Mouse (Mus musculus): ENCODE data around the gene Pcgf1. TPM values are rescaled to one million over a fixed set of nuclear protein-coding genes. Genes with fewer than 3 reads are reported as not detected.

Pcgf1 gene
- polyA plus RNA-seq, 1 experiment from 2014 or later = 52.3 TPM

DNA sequence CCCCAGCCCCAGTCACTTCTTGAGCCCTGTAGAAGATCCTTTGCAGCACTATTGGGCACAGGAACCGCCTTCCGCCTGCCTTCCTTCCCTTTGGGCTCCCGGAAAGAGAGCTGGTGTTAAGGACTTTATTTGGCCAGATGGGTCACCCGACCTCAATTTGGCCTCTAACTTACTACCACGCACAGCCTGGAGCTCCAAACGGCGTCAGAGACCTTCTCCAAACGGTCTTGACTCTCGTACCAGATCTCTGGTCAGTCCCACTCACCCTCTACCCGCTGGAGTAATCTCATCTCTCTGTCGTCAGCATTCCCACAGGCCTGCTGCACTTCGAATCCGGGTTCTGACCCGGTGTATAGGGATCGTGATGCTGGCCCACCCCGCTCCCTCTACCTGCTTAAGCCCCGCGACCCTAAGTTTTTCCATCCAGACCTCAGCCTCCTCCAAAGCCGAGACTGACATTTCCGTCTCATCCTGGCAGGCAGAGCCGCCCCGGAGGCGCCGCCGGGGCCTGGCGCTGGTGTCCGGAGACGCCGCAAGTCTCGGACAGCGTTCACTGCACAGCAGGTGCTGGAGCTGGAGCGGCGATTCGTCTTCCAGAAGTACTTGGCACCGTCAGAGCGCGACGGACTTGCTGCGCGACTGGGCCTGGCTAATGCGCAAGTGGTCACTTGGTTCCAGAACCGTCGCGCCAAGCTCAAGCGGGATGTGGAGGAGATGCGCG lies 9.7 kb downstream of the Pcgf1 start:
- Histone ChIP-seq H3K4me3 (peak overlapping the region; percentile 16), H3K27me3 (replicated peaks) (peaks cover 80% of the 10 kb centered on the region), H3K27ac (no peak overlapping the region), H3K4me2 (replicated peaks) (peak overlapping the region; percentile 45), H3K9ac (no peak overlapping the region), H3K4me1 (peaks cover 16% of the 10 kb centered on the region), H3K9me3 (no peaks in the 10 kb centered on the region), H3K36me3 (no peaks in the 10 kb centered on the region; the same call in 1 of the 2 replicates)
- 2% methylated on average over 47 of the region's 47 CpGs for WGBS
- ATAC-seq (ENCODE audit: low FRiP score, low read depth) = no peak

DNA sequence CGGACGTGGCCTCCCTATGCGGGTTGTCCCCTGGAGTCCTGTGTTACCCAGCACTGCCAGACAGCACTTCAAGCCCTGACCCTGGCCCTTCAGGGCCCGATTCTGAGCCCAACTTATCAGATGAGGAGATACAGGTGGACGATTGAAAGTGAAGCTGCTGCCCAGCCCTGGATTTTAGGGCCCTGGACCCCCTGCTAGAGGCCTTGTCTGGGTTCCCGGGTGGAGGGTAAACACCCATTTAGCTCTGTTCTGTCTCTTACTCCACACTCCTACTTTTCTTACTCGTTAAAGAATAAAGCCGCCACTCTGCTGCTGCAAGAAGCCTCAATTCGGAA lies 10.2 kb downstream of the Pcgf1 start:
- Histone ChIP-seq H3K36me3 (no peaks in the 10 kb centered on the region), H3K9me3 (no peaks in the 10 kb centered on the region), H3K4me3 (0 out of 2 replicates have a peak overlapping the region, but pooled peaks have one; percentile 16), H3K27ac (no peak overlapping the region), H3K4me2 (replicated peaks) (peak overlapping the region; percentile 45), H3K4me1 (peaks cover 16% of the 10 kb centered on the region), H3K27me3 (replicated peaks) (peaks cover 75% of the 10 kb centered on the region), H3K9ac (no peak overlapping the region)
- WGBS = 6% methylated on average over 9 of the region's 9 CpGs
- ATAC-seq (ENCODE audit: low FRiP score, low read depth) = no peak

DNA sequence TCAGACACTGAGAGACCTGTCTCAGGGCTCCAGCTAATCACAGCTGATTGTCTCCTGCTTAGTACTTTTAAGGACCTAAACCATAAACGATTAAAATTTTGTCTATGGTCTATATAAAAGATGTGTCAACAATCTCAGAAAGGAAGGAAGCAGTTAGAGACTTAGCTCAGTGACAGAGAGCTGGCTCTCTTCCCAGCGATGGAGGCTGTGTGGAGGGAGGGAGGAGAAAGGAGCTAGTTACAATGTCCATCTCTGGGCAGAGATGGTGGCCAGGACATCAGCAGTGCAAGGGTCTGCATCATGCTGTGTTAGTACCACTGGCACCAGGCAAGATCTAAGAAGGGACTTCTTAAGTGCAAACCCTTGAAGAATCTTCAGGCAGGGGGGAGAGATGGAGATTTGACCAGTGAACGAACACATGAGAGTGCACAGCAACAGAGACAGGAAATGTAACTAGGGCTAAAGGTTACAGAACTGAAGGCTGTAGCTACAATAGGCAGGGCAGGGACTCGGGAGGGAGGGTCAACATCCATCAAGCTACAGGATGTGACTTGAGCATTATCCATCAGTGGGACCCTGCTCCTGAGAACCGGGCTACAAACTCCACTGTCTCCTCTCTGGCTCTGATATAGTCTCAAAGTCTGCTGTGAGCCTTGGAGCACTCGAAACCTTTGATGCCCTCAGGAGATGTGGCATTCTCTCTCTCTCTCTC lies 14.9 kb downstream of the Pcgf1 start:
- Histone ChIP-seq H3K4me1 (peaks cover 2% of the 10 kb centered on the region), H3K27ac (no peak overlapping the region), H3K4me2 (replicated peaks) (no peak overlapping the region), H3K4me3 (no peak overlapping the region), H3K36me3 (no peaks in the 10 kb centered on the region), H3K27me3 (replicated peaks) (peaks cover 29% of the 10 kb centered on the region), H3K9me3 (no peaks in the 10 kb centered on the region), H3K9ac (no peak overlapping the region)
- 39% methylated on average over 6 of the region's 6 CpGs for WGBS
- no peak for ATAC-seq (ENCODE audit: low FRiP score, low read depth)

DNA sequence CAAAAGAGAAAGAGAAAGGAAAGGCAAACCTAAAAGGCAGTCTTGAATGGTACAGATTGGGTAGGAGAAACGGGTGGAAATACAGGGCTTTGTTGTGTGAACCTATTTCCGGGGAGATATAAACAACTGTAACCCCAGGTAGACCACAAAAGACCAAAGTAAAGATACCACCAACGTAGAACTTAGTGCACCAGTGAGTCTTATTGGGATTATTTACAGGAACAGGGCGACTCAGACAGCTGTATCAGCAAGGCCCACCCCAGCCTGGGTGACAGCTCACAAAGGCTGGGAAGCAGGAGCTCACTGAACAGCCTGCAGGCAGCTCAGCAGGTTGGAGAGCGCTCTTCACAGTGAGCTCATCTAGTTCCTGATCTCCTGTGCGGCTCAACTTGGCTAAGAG lies 18.3 kb downstream of the Pcgf1 start:
- Histone ChIP-seq H3K36me3 (no peaks in the 10 kb centered on the region), H3K27me3 (replicated peaks) (peaks cover 2% of the 10 kb centered on the region; the same call in 1 of the 2 replicates), H3K4me1 (no peaks in the 10 kb centered on the region), H3K9me3 (no peaks in the 10 kb centered on the region), H3K4me3 (no peak overlapping the region), H3K27ac (no peak overlapping the region), H3K4me2 (replicated peaks) (no peak overlapping the region), H3K9ac (no peak overlapping the region)
- WGBS = 54% methylated on average over 6 of the region's 6 CpGs
- ATAC-seq (ENCODE audit: low FRiP score, low read depth) = no peak

DNA sequence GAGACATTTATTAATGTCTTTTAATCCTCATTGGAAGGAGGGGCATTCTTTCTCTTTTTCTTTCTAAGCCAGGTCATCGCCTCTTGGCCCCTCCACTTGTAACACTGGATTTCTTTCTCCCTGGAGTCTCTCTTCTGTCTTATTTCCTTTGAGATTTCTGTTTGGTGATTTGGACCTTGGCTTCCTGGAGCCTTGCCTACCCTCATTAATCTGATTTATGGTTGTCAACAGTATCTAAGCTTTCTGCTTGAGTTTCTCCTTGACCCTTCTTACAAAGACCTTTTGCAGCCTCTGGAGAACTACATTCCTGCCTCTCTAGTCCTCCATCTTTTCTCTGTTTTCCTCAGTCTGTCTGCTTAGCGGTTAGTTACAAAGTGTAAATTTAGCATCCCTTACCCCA lies 20.7 kb downstream of the Pcgf1 start:
- H3K9ac ChIP-seq = no peak overlapping the region
- no peak overlapping the region for H3K4me3 ChIP-seq
- no peak for ATAC-seq (ENCODE audit: low FRiP score, low read depth)
- no peak overlapping the region for H3K4me2 ChIP-seq (replicated peaks)
- peaks cover 3% of the 10 kb centered on the region; the same call in 1 of the 2 replicates for H3K27me3 ChIP-seq (replicated peaks)
- WGBS = 69% methylated on average over 2 of the region's 2 CpGs
- H3K36me3 ChIP-seq = no peaks in the 10 kb centered on the region
- no peaks in the 10 kb centered on the region for H3K9me3 ChIP-seq
- peaks cover 16% of the 10 kb centered on the region for H3K4me1 ChIP-seq
- no peak overlapping the region for H3K27ac ChIP-seq

DNA sequence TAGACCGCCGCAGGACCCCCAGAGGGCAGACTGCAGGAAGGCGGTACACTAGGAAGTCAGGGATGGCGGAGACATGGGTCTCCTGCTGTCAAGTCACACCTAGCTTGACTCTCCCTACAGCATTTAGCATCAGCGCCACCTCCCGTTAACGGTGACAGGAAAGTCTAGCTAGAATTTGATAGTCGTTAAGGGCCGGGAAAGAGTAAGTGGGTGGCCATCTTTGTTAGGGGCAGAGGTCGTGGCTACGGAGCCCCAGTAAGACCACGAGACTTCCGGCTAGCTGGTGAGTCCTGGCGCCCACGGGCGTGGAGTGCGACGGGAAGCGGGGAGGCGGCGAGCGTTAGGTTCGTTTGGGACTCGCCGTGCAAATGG lies 23.6 kb downstream of the Pcgf1 start, which contains the start of the genes Ccdc142 and Gm42688:
Ccdc142 (plus strand) TSS at position 286 of the 372 bp plus-strand sequence.
Gm42688 (plus strand) TSS at position 302 of the 372 bp plus-strand sequence.
- WGBS = under 1% methylated on average over 25 of the region's 25 CpGs
- Histone ChIP-seq H3K4me3 (peak within 1 kb of the TSS; percentile 76), H3K4me2 (replicated peaks) (peak within 1 kb of the TSS; percentile 99), H3K9me3 (no peaks in the 10 kb centered on the region), H3K27me3 (replicated peaks) (peaks cover 3% of the 10 kb centered on the region; the same call in 1 of the 2 replicates), H3K9ac (peak within 1 kb of the TSS; percentile 85), H3K36me3 (peaks cover 3% of the 10 kb centered on the region; the same call in 1 of the 2 replicates), H3K27ac (peak within 1 kb of the TSS; percentile 65; the same call in 1 of the 2 replicates), H3K4me1 (peaks cover 18% of the 10 kb centered on the region)
- ATAC-seq (ENCODE audit: low FRiP score, low read depth) = peak; percentile 92

DNA sequence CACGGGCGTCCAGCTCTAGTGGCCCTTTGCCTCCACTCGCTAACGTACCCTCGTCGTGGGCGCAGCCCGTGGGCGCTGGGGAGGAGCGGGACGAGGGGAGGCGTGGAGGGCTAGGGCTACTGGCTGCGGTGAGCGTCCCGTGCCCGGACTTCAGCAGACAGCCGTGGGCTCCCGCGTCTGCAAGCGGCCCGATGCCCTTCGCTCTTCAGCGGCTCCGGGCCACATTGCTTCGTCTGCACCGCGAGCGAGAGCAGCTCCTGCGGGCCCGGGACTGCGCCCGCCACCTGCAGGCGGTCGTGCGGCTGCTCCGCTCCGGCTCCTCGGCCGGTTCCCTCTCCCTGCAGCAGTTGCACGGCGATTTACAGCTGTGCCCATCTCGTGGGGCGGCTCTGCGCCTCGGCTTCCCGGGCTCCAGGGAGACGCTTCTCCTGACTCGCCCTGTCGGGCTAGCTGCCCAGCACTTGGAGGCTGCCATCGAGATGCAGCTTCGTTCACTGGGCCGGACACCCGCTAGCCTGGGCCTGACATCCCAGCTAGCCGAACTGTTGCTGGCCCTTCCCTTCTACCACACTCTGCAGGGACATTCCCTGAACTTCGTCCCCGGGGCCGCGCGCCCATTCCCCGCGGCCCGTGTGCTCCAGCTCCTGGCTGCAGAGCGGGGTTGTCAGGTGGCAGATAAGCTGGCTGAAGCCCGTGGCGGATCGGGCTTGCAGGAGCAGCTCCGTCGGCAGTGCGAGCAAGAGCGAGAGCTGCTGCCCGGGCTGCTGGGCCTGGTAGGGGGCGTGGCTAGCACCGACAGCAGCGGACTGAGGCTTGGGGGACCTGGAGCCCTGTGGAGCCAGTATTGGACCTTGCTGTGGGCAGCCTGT lies 24.3 kb downstream of the Pcgf1 start:
- peak; percentile 79 for ATAC-seq (ENCODE audit: low FRiP score, low read depth)

DNA sequence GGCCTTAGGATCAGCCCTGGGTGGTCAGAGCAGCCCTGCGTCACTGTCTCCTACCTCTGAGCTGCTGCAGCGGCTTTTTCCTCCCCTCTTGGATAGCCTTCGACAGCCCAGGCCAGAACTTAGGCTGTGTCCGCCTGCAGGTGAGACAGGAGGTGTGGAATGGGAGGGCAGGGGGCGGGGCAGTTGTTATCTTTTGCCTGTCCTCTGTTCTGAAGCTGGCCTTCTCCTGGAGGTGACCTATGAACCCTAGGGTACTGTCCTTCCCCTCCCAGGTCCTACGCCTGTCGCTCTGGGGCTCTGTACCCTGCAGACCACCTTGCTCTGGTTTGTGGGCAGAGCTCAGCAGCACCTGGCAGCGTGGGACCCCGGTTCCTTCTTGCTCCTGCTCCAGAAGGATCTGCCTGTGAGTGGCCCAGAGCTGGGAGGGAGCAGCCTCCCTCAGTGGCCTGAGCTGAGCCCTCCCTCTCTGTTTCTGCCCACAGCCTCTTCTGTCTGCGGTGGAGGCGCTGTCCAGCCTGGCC lies 25.5 kb downstream of the Pcgf1 start:
- Histone ChIP-seq H3K9ac (peak overlapping the region; percentile 85), H3K4me2 (replicated peaks) (peak overlapping the region; percentile 99), H3K27ac (no peak overlapping the region), H3K4me3 (no peak overlapping the region), H3K9me3 (no peaks in the 10 kb centered on the region), H3K27me3 (replicated peaks) (peaks cover 3% of the 10 kb centered on the region; the same call in 1 of the 2 replicates), H3K36me3 (peaks cover 7% of the 10 kb centered on the region; the same call in 1 of the 2 replicates), H3K4me1 (peaks cover 24% of the 10 kb centered on the region)
- 60% methylated on average over 10 of the region's 11 CpGs for WGBS
- no peak for ATAC-seq (ENCODE audit: low FRiP score, low read depth)

More for the DNA sequence above, 24.3 kb downstream of the Pcgf1 start:
- H3K27me3 ChIP-seq (replicated peaks) = peaks cover 3% of the 10 kb centered on the region; the same call in 1 of the 2 replicates
- H3K36me3 ChIP-seq = peaks cover 3% of the 10 kb centered on the region; the same call in 1 of the 2 replicates
- H3K9ac ChIP-seq = peak overlapping the region; percentile 85
- under 1% methylated on average over 74 of the region's 74 CpGs for WGBS
- peak overlapping the region; percentile 65; the same call in 1 of the 2 replicates for H3K27ac ChIP-seq
- H3K4me2 ChIP-seq (replicated peaks) = peak overlapping the region; percentile 99
- H3K4me3 ChIP-seq = peak overlapping the region; percentile 76
- no peaks in the 10 kb centered on the region for H3K9me3 ChIP-seq
- H3K4me1 ChIP-seq = peaks cover 18% of the 10 kb centered on the region

DNA sequence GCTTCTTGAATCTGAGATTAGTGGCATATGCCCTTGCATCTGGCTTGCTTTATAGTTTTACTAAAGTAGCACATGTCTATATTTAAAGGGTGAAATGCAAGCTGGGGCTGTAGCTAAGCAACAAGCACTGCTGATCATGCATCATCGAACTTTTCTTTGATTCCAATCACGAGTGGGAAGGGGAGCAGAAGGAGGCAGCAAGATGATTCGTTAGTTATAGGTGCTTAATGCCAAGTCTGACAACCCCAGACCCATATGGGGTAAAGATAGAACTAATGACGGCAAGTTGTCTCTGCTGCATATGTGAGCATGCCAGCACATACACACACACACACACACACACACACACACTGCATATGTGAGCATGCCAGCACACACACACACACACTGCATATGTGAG lies 26.5 kb downstream of the Pcgf1 start:
- H3K9me3 ChIP-seq = no peaks in the 10 kb centered on the region
- 83% methylated on average over 4 of the region's 4 CpGs for WGBS
- H3K4me3 ChIP-seq = no peak overlapping the region
- peaks cover 29% of the 10 kb centered on the region for H3K4me1 ChIP-seq
- ATAC-seq (ENCODE audit: low FRiP score, low read depth) = no peak
- H3K9ac ChIP-seq = no peak overlapping the region
- H3K36me3 ChIP-seq = peaks cover 7% of the 10 kb centered on the region; the same call in 1 of the 2 replicates
- no peak overlapping the region for H3K27ac ChIP-seq
- peaks cover 3% of the 10 kb centered on the region; the same call in 1 of the 2 replicates for H3K27me3 ChIP-seq (replicated peaks)
- H3K4me2 ChIP-seq (replicated peaks) = no peak overlapping the region

DNA sequence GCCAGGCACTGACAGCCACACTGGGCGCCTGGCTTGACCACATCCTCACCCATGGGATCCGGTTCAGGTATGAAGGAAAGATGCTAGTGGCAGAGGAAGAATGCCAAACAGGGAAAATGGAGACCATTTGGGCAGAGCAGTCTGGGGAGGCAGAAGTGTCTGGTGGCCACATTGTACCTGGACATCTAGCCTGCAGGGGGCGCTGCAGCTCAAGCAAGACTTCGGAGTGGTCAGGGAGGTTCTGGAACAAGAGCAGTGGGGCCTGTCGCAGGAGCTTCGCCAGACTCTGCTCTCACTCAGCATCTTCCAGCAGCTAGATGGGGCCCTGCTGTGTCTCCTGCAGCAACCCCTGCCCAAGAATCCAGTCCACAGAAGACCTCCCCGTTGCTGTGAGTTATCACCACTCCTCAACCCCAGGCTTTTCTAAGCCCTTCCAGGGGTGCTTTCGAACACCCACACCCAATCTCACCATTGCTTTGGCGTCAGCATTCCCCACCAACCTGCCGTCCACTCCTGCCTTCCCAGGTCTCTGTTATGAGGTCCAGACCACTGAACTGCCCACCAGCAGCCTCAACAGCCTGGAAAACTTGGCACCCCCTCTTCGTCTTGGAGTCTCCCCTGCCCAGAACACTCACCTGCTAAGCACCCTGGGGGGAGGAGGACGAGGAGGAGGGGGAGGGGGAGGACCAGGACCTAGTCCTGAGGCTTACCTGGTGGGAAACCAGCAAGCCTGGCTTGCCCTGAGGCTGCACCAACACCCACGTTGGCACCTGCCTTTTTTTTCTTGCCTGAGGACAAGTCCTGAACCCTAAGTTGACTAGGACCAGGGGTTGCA lies 30.1 kb downstream of the Pcgf1 start:
- Histone ChIP-seq H3K4me3 (peak overlapping the region; percentile 85; the same call in 1 of the 2 replicates), H3K27me3 (replicated peaks) (peaks cover 3% of the 10 kb centered on the region; the same call in 1 of the 2 replicates), H3K9me3 (no peaks in the 10 kb centered on the region), H3K36me3 (peaks cover 7% of the 10 kb centered on the region; the same call in 1 of the 2 replicates), H3K4me1 (peaks cover 30% of the 10 kb centered on the region), H3K4me2 (replicated peaks) (peak overlapping the region; percentile 87), H3K9ac (peak overlapping the region; percentile 90; the same call in 1 of the 2 replicates), H3K27ac (no peak overlapping the region)
- 36% methylated on average over 13 of the region's 13 CpGs for WGBS
- ATAC-seq (ENCODE audit: low FRiP score, low read depth) = 0 out of 2 replicates have a peak, but pooled peaks have one; percentile 18

Data from neural tube, embryonic 12.5 days (tissue).